Mouse (Mus musculus): Measurements from ENCODE around the gene Slc5a5. TPM values are rescaled to one million over a fixed set of nuclear protein-coding genes. Genes with fewer than 3 reads are reported as not detected.
A peak's percentile ranks its signal among the peaks of the same experiment; 100 is the strongest.

Gene Slc5a5
- polyA plus RNA-seq, 1 experiment from 2014 or later: 8.2 TPM

DNA sequence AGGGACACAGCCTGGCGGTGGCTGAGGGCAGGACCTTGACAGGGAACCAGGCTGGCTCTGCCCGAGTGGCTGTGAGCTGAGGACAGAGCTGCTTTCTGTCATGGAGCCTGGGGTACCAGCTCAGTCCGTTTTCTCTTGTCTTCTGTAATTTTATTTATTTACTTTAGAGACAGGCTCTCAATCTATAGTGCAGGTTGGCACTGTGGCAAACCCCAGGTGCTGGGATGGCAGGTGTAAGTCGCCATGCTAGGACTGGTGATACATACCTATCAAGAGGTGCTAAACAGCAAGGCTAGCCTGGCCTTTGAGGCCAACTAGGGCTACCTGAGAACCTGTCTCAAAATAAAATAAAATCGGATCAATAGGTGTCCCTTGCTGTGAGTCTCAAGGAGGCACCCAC is 36.5 kb downstream of the Slc5a5 start:
- H3K27me3 ChIP-seq (ENCODE audit: control insufficient read depth, insufficient read depth, low read length): no peaks in the 10 kb centered on the region
- no peaks in the 10 kb centered on the region for H3K36me3 ChIP-seq (ENCODE audit: control insufficient read depth, insufficient read depth, low read length)
- H3K4me3 ChIP-seq (replicated peaks; ENCODE audit: low read length): no peak overlapping the region
- no peaks in the 10 kb centered on the region for H3K9me3 ChIP-seq (replicated peaks; ENCODE audit: control insufficient read depth, low read length)
- no peak overlapping the region for H3K4me2 ChIP-seq (ENCODE audit: low read depth, low read length)
- 61% methylated on average over 5 of the region's 5 CpGs for WGBS
- H3K9ac ChIP-seq (ENCODE audit: low read length): no peak overlapping the region
- H3K4me1 ChIP-seq (ENCODE audit: control insufficient read depth, insufficient read depth, low read length): peaks cover 13% of the 10 kb centered on the region
- H3K27ac ChIP-seq (ENCODE audit: low read length): no peak overlapping the region
- ATAC-seq (ENCODE audit: insufficient read depth, low FRiP score): no peak

DNA sequence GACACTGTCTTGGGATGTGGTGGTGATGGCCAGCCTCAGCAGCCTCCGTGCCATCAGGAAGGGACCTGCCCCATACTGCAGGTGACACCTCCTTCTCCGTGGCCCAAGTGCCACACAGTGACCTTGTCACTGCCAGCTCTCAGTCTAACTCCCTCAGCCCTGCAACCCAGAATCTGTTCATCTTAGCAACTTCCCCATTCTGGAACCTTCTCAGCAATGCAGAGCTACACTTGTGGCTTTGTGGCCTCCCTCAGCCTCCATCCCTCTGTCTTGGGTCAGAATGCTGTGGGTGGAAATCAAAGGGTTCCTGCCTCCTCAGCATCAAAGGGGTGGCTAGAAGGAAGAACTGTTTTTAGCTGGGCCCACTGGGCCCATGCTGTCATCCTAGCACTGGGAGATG is 38.7 kb downstream of the Slc5a5 start:
- no peak overlapping the region for H3K4me3 ChIP-seq (replicated peaks; ENCODE audit: low read length)
- no peak overlapping the region for H3K4me2 ChIP-seq (ENCODE audit: low read depth, low read length)
- no peaks in the 10 kb centered on the region for H3K36me3 ChIP-seq (ENCODE audit: control insufficient read depth, insufficient read depth, low read length)
- no peaks in the 10 kb centered on the region for H3K9me3 ChIP-seq (replicated peaks; ENCODE audit: control insufficient read depth, low read length)
- no peak for ATAC-seq (ENCODE audit: insufficient read depth, low FRiP score)
- H3K27me3 ChIP-seq (ENCODE audit: control insufficient read depth, insufficient read depth, low read length): no peaks in the 10 kb centered on the region
- no peak overlapping the region for H3K9ac ChIP-seq (ENCODE audit: low read length)
- peaks cover 13% of the 10 kb centered on the region for H3K4me1 ChIP-seq (ENCODE audit: control insufficient read depth, insufficient read depth, low read length)
- no peak overlapping the region for H3K27ac ChIP-seq (ENCODE audit: low read length)
- 84% methylated on average over 2 of the region's 2 CpGs for WGBS

DNA sequence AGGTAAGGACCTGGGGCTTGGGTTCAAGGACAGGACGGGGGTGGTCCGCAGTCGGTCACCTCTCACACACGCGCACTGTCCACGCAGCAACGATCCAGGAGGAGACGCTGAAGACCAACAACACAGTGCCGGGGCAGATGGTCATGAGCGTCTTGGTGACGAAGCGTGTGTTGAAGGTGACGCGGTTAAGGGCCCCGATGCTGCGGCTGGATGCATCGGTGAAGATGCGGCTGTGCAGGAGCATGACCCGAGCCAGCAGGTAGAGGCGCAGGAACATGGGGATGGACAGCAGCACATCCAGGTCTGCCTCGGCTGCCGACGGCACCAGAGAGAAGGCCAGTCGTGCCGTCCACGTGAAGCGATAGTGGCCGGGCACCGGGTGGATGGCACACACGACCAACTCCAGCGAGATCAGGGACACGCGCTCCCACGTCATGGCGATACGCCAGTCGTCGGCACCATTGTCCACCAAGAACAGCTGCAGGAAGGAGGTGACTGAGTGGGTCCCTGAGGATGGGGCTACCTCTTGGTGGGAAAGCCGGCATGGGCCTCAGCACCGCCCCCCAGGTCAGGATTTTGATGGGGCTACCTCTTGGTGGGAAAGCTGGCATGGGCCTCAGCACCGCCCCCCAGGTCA is 39.8 kb downstream of the Slc5a5 start:
- H3K4me2 ChIP-seq (ENCODE audit: low read depth, low read length): no peak overlapping the region
- no peaks in the 10 kb centered on the region for H3K9me3 ChIP-seq (replicated peaks; ENCODE audit: control insufficient read depth, low read length)
- H3K4me1 ChIP-seq (ENCODE audit: control insufficient read depth, insufficient read depth, low read length): peaks cover 13% of the 10 kb centered on the region
- H3K36me3 ChIP-seq (ENCODE audit: control insufficient read depth, insufficient read depth, low read length): no peaks in the 10 kb centered on the region
- H3K27ac ChIP-seq (ENCODE audit: low read length): no peak overlapping the region
- WGBS: 90% methylated on average over 41 of the region's 41 CpGs
- no peak overlapping the region for H3K4me3 ChIP-seq (replicated peaks; ENCODE audit: low read length)
- H3K9ac ChIP-seq (ENCODE audit: low read length): no peak overlapping the region
- H3K27me3 ChIP-seq (ENCODE audit: control insufficient read depth, insufficient read depth, low read length): no peaks in the 10 kb centered on the region
- no peak for ATAC-seq (ENCODE audit: insufficient read depth, low FRiP score)

DNA sequence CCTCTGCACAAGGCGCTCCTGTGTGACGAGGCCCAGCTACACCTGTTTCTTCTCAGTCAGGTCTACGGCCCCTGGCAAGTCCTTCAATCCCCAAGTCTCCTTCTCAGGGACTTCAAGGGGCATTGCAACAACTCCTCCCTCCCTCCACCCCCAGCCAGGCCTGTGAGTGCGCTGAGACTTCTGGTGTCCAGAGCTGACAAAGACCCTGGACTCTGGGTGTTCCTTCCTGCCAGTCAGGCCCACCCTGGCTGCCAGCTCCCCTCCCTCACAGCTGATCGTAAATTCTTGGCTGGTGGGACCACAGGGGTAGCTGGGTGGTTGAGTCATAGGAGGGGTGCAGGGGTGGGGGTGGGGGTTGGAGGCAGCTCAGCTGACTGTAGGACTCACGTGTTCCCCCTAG is 40.7 kb downstream of the Slc5a5 start:
- Histone ChIP-seq H3K9me3 (replicated peaks; ENCODE audit: control insufficient read depth, low read length) (no peaks in the 10 kb centered on the region), H3K36me3 (ENCODE audit: control insufficient read depth, insufficient read depth, low read length) (no peaks in the 10 kb centered on the region), H3K4me1 (ENCODE audit: control insufficient read depth, insufficient read depth, low read length) (peaks cover 4% of the 10 kb centered on the region), H3K4me2 (ENCODE audit: low read depth, low read length) (no peak overlapping the region), H3K27me3 (ENCODE audit: control insufficient read depth, insufficient read depth, low read length) (no peaks in the 10 kb centered on the region), H3K4me3 (replicated peaks; ENCODE audit: low read length) (no peak overlapping the region), H3K9ac (ENCODE audit: low read length) (peak overlapping the region; percentile 48; the same call in 1 of the 2 replicates), H3K27ac (ENCODE audit: low read length) (no peak overlapping the region)
- WGBS: 45% methylated on average over 6 of the region's 6 CpGs
- ATAC-seq (ENCODE audit: insufficient read depth, low FRiP score): no peak

DNA sequence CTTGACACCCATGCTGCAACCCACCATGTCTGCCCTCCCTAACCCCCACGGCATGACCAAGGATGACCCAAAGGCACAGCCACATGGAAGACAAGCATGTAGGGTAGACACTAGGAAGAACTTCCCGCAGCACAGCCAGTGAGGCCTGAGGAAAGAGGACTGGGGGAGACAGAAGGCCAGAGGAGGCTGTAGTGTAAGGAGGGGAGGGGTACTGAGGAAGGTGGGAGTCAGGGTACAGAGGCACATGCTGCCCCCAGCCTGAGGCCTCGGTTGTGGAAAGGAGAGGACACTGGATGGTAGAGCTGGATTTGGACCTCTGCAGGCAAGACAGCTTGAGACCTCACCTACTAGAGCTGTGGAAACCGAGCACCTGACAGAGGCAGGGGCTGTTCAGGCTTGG is 41.6 kb downstream of the Slc5a5 start:
- H3K4me1 ChIP-seq (ENCODE audit: control insufficient read depth, insufficient read depth, low read length): no peaks in the 10 kb centered on the region
- no peak overlapping the region for H3K4me3 ChIP-seq (replicated peaks; ENCODE audit: low read length)
- WGBS: 79% methylated on average over 4 of the region's 4 CpGs
- H3K27me3 ChIP-seq (ENCODE audit: control insufficient read depth, insufficient read depth, low read length): no peaks in the 10 kb centered on the region
- no peaks in the 10 kb centered on the region for H3K9me3 ChIP-seq (replicated peaks; ENCODE audit: control insufficient read depth, low read length)
- H3K27ac ChIP-seq (ENCODE audit: low read length): no peak overlapping the region
- H3K4me2 ChIP-seq (ENCODE audit: low read depth, low read length): no peak overlapping the region
- ATAC-seq (ENCODE audit: insufficient read depth, low FRiP score): no peak
- no peaks in the 10 kb centered on the region for H3K36me3 ChIP-seq (ENCODE audit: control insufficient read depth, insufficient read depth, low read length)
- no peak overlapping the region for H3K9ac ChIP-seq (ENCODE audit: low read length)

DNA sequence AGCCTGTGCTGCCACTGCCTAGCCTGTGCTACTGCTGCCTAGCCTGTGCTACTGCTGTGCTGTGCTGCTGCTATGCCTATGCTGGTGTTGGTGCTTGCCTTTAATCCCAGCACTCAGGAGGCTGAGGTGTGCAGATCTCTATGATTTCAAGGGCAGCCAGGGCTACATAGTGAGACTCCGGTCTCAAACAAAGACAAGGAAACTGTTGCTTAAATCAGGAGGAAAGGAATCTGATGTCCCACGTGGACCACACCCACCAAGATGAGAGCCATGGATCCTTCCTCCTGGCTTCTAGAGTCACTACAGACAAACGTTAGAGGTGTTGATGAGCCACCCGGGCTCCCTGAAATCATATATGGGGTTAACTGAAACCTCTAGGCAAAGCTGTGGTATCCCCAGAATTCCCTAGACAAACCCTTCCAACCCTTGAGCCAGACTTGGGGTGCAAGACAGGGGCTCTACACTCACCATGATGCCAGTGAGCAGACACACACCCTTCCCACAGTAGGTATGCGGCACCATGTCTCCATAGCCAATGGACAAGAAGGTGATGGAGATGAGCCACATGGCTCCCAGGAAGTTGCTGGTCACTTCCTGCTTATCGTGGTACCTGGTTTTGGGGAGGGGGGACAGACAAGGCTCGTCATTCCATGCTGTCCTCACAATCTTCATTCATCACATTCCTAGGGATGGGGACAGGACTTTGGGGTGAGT is 42.3 kb downstream of the Slc5a5 start:
- no peak overlapping the region for H3K27ac ChIP-seq (ENCODE audit: low read length)
- no peaks in the 10 kb centered on the region for H3K36me3 ChIP-seq (ENCODE audit: control insufficient read depth, insufficient read depth, low read length)
- no peak overlapping the region for H3K9ac ChIP-seq (ENCODE audit: low read length)
- no peak for ATAC-seq (ENCODE audit: insufficient read depth, low FRiP score)
- H3K4me1 ChIP-seq (ENCODE audit: control insufficient read depth, insufficient read depth, low read length): no peaks in the 10 kb centered on the region
- no peak overlapping the region for H3K4me3 ChIP-seq (replicated peaks; ENCODE audit: low read length)
- H3K9me3 ChIP-seq (replicated peaks; ENCODE audit: control insufficient read depth, low read length): no peaks in the 10 kb centered on the region
- no peaks in the 10 kb centered on the region for H3K27me3 ChIP-seq (ENCODE audit: control insufficient read depth, insufficient read depth, low read length)
- 73% methylated on average over 7 of the region's 7 CpGs for WGBS
- no peak overlapping the region for H3K4me2 ChIP-seq (ENCODE audit: low read depth, low read length)

GRCm38 (mm10) chr8:70849333-70849990 is 43.1 kb downstream of the Slc5a5 start:
- WGBS: 75% methylated on average over 3 of the region's 3 CpGs
- no peak for ATAC-seq (ENCODE audit: insufficient read depth, low FRiP score)
- no peaks in the 10 kb centered on the region for H3K36me3 ChIP-seq (ENCODE audit: control insufficient read depth, insufficient read depth, low read length)
- no peak overlapping the region for H3K27ac ChIP-seq (ENCODE audit: low read length)
- H3K27me3 ChIP-seq (ENCODE audit: control insufficient read depth, insufficient read depth, low read length): no peaks in the 10 kb centered on the region
- no peaks in the 10 kb centered on the region for H3K9me3 ChIP-seq (replicated peaks; ENCODE audit: control insufficient read depth, low read length)
- no peak overlapping the region for H3K4me3 ChIP-seq (replicated peaks; ENCODE audit: low read length)
- peaks cover under 1% of the 10 kb centered on the region; the same call in 1 of the 2 replicates for H3K4me1 ChIP-seq (ENCODE audit: control insufficient read depth, insufficient read depth, low read length)
- H3K9ac ChIP-seq (ENCODE audit: low read length): no peak overlapping the region
- no peak overlapping the region for H3K4me2 ChIP-seq (ENCODE audit: low read depth, low read length)

GRCm38 (mm10) chr8:70846371-70847154 is 46.0 kb downstream of the Slc5a5 start:
- no peaks in the 10 kb centered on the region for H3K9me3 ChIP-seq (replicated peaks; ENCODE audit: control insufficient read depth, low read length)
- H3K27me3 ChIP-seq (ENCODE audit: control insufficient read depth, insufficient read depth, low read length): no peaks in the 10 kb centered on the region
- H3K9ac ChIP-seq (ENCODE audit: low read length): no peak overlapping the region
- H3K27ac ChIP-seq (ENCODE audit: low read length): no peak overlapping the region
- H3K36me3 ChIP-seq (ENCODE audit: control insufficient read depth, insufficient read depth, low read length): no peaks in the 10 kb centered on the region
- peaks cover 5% of the 10 kb centered on the region; the same call in 1 of the 2 replicates for H3K4me1 ChIP-seq (ENCODE audit: control insufficient read depth, insufficient read depth, low read length)
- no peak overlapping the region for H3K4me3 ChIP-seq (replicated peaks; ENCODE audit: low read length)
- H3K4me2 ChIP-seq (ENCODE audit: low read depth, low read length): no peak overlapping the region
- ATAC-seq (ENCODE audit: insufficient read depth, low FRiP score): no peak
- 52% methylated on average over 15 of the region's 15 CpGs for WGBS

- H3K9me3 ChIP-seq (replicated peaks; ENCODE audit: control insufficient read depth, low read length): no peaks in the 10 kb centered on the region
- no peak overlapping the region for H3K27ac ChIP-seq (ENCODE audit: low read length)
- WGBS: 46% methylated on average over 5 of the region's 5 CpGs
- H3K27me3 ChIP-seq (ENCODE audit: control insufficient read depth, insufficient read depth, low read length): no peaks in the 10 kb centered on the region
- no peak for ATAC-seq (ENCODE audit: insufficient read depth, low FRiP score)
- H3K9ac ChIP-seq (ENCODE audit: low read length): no peak overlapping the region
- H3K4me2 ChIP-seq (ENCODE audit: low read depth, low read length): no peak overlapping the region
- no peak overlapping the region for H3K4me3 ChIP-seq (replicated peaks; ENCODE audit: low read length)
- no peaks in the 10 kb centered on the region for H3K36me3 ChIP-seq (ENCODE audit: control insufficient read depth, insufficient read depth, low read length)
- peaks cover 18% of the 10 kb centered on the region for H3K4me1 ChIP-seq (ENCODE audit: control insufficient read depth, insufficient read depth, low read length)
Observed at GRCm38 (mm10) chr8:70845108-70845507, 47.4 kb downstream of the Slc5a5 start.

Data from stomach, embryonic 16.5 days (tissue).